24 mouse cellular contexts compared by ENCODE assay signal in genomic region chr1:165129573-165129972, GRCm38 (mm10). TPM values are rescaled to one million over a fixed set of nuclear protein-coding genes. Genes with fewer than 3 reads are reported as not detected.
DNase-seq lines count a peak whose midpoint lies in the region; ATAC-seq lines count a peak whose summit lies in the region.
"Had no signal": no experiment of that assay in that cellular context is flagged by ENCODE, and none has a peak within 500 bp of the region (broad histone marks: within the 10 kb centered on the region; RNA-seq: fewer than 3 reads in every experiment).

No protein-coding gene starts in this region.

- no peaks in the 10 kb centered on the region for H3K4me1 ChIP-seq in hindbrain, embryonic 13.5 days (replicated peaks)
- H3K4me1 ChIP-seq in hindbrain, embryonic 12.5 days: no peaks in the 10 kb centered on the region
- H3K4me1 ChIP-seq in neural tube, embryonic 12.5 days: no peaks in the 10 kb centered on the region
- peaks cover 4% of the 10 kb centered on the region; the same call in 1 of the 2 replicates for H3K4me1 ChIP-seq in neural tube, embryonic 13.5 days (replicated peaks)
- H3K4me1 ChIP-seq: embryonic facial prominence, embryonic 12.5 days; forebrain, embryonic 15.5 days; heart, embryonic 10.5 days; intestine, embryonic 15.5 days had no signal

- H3K36me3 ChIP-seq in hindbrain, embryonic 13.5 days: no peaks in the 10 kb centered on the region
- no peaks in the 10 kb centered on the region for H3K36me3 ChIP-seq in hindbrain, embryonic 12.5 days
- no peaks in the 10 kb centered on the region for H3K36me3 ChIP-seq in neural tube, embryonic 12.5 days
- H3K36me3 ChIP-seq in neural tube, embryonic 13.5 days: no peaks in the 10 kb centered on the region
- H3K36me3 ChIP-seq: embryonic facial prominence, embryonic 12.5 days; forebrain, embryonic 15.5 days; heart, embryonic 10.5 days; intestine, embryonic 15.5 days had no signal

- no peak overlapping the region for H3K9ac ChIP-seq in hindbrain, embryonic 13.5 days
- no peak overlapping the region for H3K9ac ChIP-seq in hindbrain, embryonic 12.5 days
- no peak overlapping the region for H3K9ac ChIP-seq in neural tube, embryonic 12.5 days
- no peak overlapping the region for H3K9ac ChIP-seq in neural tube, embryonic 13.5 days
- H3K9ac ChIP-seq: embryonic facial prominence, embryonic 12.5 days; forebrain, embryonic 15.5 days; intestine, embryonic 15.5 days had no signal

- ATAC-seq in hindbrain, embryonic 13.5 days (ENCODE audit: low FRiP score): 0 out of 2 replicates have a peak, but pooled peaks have one; percentile 15
- ATAC-seq in hindbrain, embryonic 12.5 days (ENCODE audit: low FRiP score): no peak
- ATAC-seq in neural tube, embryonic 12.5 days (ENCODE audit: low FRiP score, low read depth): peak; percentile 26
- ATAC-seq in neural tube, embryonic 13.5 days (ENCODE audit: low read depth): peak; percentile 48
- ATAC-seq: CD4-positive, CD25-positive, alpha-beta regulatory T cell, adult 4 months; forebrain, embryonic 15.5 days; intestine, embryonic 15.5 days had no signal

- no peak overlapping the region for H3K4me3 ChIP-seq in hindbrain, embryonic 13.5 days
- no peak overlapping the region for H3K4me3 ChIP-seq in hindbrain, embryonic 12.5 days
- no peak overlapping the region for H3K4me3 ChIP-seq in neural tube, embryonic 12.5 days
- no peak overlapping the region for H3K4me3 ChIP-seq in neural tube, embryonic 13.5 days
- H3K4me3 ChIP-seq: embryonic facial prominence, embryonic 12.5 days; forebrain, embryonic 15.5 days; heart, embryonic 10.5 days; intestine, embryonic 15.5 days had no signal

- DNase-seq in neural tube, embryonic 10.5 days (ENCODE audit: extremely low spot score, low spot score): no peak
- DNase-seq in adrenal gland, postnatal 25 days: no peak
- no peak for DNase-seq in layer of hippocampus, adult 9-10 months (ENCODE audit: low spot score)
- DNase-seq: adrenal gland, adult 2 months; B cell, adult 2 months; cerebellum, adult 11-12 months; cerebellum, adult 9-10 months; cerebellum, postnatal 25 days; gastrocnemius, postnatal 10 days; heart, adult 18-20 months; heart, postnatal 10 days; heart, postnatal 4 days had no signal

- no peak overlapping the region for H3K27ac ChIP-seq in hindbrain, embryonic 13.5 days
- H3K27ac ChIP-seq in hindbrain, embryonic 12.5 days: no peak overlapping the region
- no peak overlapping the region for H3K27ac ChIP-seq in neural tube, embryonic 12.5 days
- no peak overlapping the region for H3K27ac ChIP-seq in neural tube, embryonic 13.5 days (replicated peaks)
- H3K27ac ChIP-seq: embryonic facial prominence, embryonic 12.5 days; forebrain, embryonic 15.5 days; heart, embryonic 10.5 days; intestine, embryonic 15.5 days had no signal

- H3K4me2 ChIP-seq in hindbrain, embryonic 13.5 days: no peak overlapping the region
- H3K4me2 ChIP-seq in hindbrain, embryonic 12.5 days (replicated peaks): no peak overlapping the region
- H3K4me2 ChIP-seq in neural tube, embryonic 12.5 days (replicated peaks): no peak overlapping the region
- H3K4me2 ChIP-seq in neural tube, embryonic 13.5 days: no peak overlapping the region
- H3K4me2 ChIP-seq: embryonic facial prominence, embryonic 12.5 days; forebrain, embryonic 15.5 days; intestine, embryonic 15.5 days had no signal

- no peaks in the 10 kb centered on the region for H3K27me3 ChIP-seq in hindbrain, embryonic 13.5 days
- H3K27me3 ChIP-seq in hindbrain, embryonic 12.5 days: no peaks in the 10 kb centered on the region
- no peaks in the 10 kb centered on the region for H3K27me3 ChIP-seq in neural tube, embryonic 12.5 days (replicated peaks)
- H3K27me3 ChIP-seq in neural tube, embryonic 13.5 days: no peaks in the 10 kb centered on the region
- H3K27me3 ChIP-seq: embryonic facial prominence, embryonic 12.5 days; forebrain, embryonic 15.5 days; intestine, embryonic 15.5 days had no signal

- no peaks in the 10 kb centered on the region for H3K9me3 ChIP-seq in hindbrain, embryonic 13.5 days
- no peaks in the 10 kb centered on the region for H3K9me3 ChIP-seq in hindbrain, embryonic 12.5 days (replicated peaks)
- H3K9me3 ChIP-seq in neural tube, embryonic 12.5 days: no peaks in the 10 kb centered on the region
- no peaks in the 10 kb centered on the region for H3K9me3 ChIP-seq in neural tube, embryonic 13.5 days
- H3K9me3 ChIP-seq: embryonic facial prominence, embryonic 12.5 days; forebrain, embryonic 15.5 days; heart, embryonic 10.5 days; intestine, embryonic 15.5 days had no signal

- 69% methylated on average over 5 of the region's 5 CpGs for WGBS in hindbrain, embryonic 13.5 days
- WGBS in hindbrain, embryonic 12.5 days: 74% methylated on average over 5 of the region's 5 CpGs
- WGBS in neural tube, embryonic 12.5 days: 69% methylated on average over 5 of the region's 5 CpGs
- WGBS in neural tube, embryonic 13.5 days: 66% methylated on average over 5 of the region's 5 CpGs

RNA-seq across cellular contexts. Expression of gene Tbx19, which starts 31.0 kb away (rescaled TPM):
- not detected in 2 replicates for polyA plus RNA-seq in hindbrain, embryonic 13.5 days (2015; fragmentation: Nextera tagmentation; extraction: Ambion mirVana)
- polyA plus RNA-seq in hindbrain, embryonic 12.5 days (2016; fragmentation: Nextera tagmentation; extraction: Ambion mirVana): not detected in 2 replicates
- polyA plus RNA-seq in neural tube, embryonic 12.5 days (2016; fragmentation: Nextera tagmentation; extraction: Ambion mirVana): not detected in 2 replicates
- not detected in 2 replicates for polyA plus RNA-seq in neural tube, embryonic 13.5 days (2015; fragmentation: Nextera tagmentation; extraction: Ambion mirVana)
- total RNA-seq in adrenal gland, postnatal 25 days (2021): 0.12 TPM in 1 of 2 replicates, not detected in the other
- total RNA-seq: adrenal gland, adult 2 months; adrenal gland, postnatal 4 days; heart, adult 18-20 months; heart, postnatal 10 days; heart, postnatal 4 days had no signal
- polyA plus RNA-seq: adrenal gland, adult 2 months; CD4-positive, CD25-positive, alpha-beta regulatory T cell, adult 4 months; embryonic facial prominence, embryonic 12.5 days; forebrain, embryonic 11.5 days; heart, embryonic 10.5 days; heart, embryonic 14.5 days; intestine, embryonic 15.5 days had no signal
